Mouse (Mus musculus) frontal cortex, postnatal 10 days (tissue): ENCODE measurements around the gene Hemk1.
A peak's percentile ranks its signal among the peaks of the same experiment; 100 is the strongest.

Experiments used
- DNase-seq, 2 experiments: peaks; one replicate each; pipeline ENCODE4 v3.0.0; 2022; ENCODE audit warnings: low spot score in 2 of 2, mixed read lengths in 1 of 2

The Hemk1 gene

GRCm38 (mm10) chr9:107295616-107296015 lies 42.5 kb downstream of the Hemk1 start:
- DNase-seq = no peak

DNA sequence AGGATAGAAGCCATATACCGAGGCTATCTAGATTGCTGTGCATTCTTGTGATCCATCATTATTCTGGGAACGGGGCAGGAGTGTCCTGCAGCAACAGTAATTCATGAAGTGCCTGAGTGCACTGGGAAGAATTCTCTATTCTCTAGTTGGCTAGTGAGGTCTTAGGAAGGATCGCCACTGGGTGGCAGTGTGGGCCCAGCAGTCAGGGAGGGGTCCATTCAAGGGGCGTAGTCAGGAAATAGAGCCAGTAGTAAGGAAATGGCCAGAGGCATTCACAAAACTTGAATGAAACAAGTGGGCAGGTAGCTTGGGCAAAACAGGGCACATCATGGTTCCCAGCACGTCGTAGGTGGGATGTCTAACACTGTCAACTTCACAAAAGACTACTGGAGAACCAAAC lies 43.9 kb downstream of the Hemk1 start:
- peak in 1 of 2 experiments; percentile 75 for DNase-seq

DNA sequence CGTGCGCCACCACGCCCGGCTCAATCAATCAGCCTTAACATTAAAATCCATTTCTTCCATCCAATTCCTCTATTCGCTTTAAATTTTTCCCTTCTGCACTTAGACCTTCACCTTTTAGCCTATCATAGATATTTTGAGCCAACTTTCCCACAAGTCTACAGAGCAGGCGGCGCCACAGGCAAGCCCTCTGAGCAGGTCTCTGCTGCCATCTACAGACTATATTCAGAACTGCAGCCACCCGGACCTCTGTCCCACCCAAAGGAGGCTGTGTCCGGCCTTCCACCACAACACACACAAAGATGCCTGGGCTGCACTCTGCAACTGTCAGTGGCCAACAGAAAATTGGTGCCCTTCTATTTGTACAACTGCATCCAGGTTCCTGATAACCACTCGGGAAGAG lies 47.3 kb downstream of the Hemk1 start:
- DNase-seq = peak in 1 of 2 experiments; percentile 76

GRCm38 (mm10) chr9:107289211-107290076 lies 48.7 kb downstream of the Hemk1 start, which contains the start of gene Mapkapk3:
Gene Mapkapk3, minus strand, starts transcription at chr9:107289877.
- DNase-seq = peak; percentile 40 to 59

- no peak for DNase-seq
Measured at GRCm38 (mm10) chr9:107288711-107289110, 49.4 kb downstream of the Hemk1 start.

DNA sequence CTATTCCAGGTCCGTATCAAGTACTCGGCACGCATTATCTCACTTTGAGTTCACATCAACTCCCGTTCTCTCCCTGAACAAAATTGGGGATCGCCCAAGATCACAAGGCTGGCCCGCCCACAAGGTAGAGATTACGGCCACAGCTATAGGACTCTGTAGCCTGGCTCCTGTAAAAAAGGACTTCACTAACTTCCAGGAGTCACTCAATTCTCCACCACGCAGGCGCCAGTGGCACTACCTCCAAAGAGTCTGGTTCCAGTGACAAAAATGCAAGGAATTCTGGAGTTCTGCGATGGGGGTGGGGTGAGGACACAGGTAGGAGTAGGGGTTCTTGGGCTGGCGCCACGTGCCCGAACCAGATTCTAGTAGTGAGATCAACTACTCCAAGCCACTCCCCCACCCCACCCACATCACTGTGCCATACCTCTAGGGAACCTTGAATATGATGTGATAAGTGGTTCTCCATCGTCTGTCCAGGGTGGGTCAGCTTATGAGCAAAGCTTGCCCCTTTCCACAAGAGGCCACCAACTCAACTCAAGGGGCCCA lies 50.0 kb downstream of the Hemk1 start:
- DNase-seq = no peak

DNA sequence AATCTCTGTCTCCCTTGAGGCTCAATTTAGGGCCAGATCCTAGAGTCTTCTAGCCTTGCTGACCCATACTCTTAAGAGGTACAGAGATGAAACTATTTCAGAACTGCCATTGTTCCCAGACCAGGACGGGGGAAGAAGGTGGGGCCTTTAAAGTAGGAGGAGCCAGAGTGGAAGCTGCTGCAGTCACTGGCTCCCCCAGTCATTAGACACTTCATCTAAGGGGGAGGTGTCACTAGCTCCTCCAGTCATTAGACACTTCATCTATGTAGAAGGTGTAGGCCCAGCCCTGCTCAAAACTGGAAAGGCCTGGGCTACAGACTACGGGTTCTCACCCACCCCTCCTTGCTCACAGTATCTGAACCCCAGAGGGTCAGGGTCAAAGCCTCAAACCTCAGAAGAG lies 50.9 kb downstream of the Hemk1 start:
- DNase-seq = no peak

DNA sequence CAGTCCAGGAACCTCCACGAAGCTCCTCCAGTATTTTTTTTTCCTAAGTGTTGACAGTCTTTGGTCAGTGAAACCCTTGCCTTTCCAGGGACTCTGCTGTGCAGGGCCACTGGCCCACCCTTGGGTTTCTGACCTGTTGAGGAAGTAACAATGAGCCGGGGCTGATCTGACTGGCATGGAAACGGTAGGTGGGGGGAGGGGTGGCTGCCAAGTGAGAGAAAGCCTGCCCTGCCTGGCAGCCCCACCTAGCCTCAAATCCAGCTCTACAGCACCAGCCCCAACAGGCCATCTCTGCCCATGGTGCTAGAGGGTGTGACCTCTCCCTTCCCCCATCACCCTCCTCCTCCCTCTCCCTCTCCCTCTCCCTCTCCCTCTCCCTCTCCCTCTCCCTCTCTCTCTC lies 53.1 kb downstream of the Hemk1 start:
- no peak for DNase-seq

DNA sequence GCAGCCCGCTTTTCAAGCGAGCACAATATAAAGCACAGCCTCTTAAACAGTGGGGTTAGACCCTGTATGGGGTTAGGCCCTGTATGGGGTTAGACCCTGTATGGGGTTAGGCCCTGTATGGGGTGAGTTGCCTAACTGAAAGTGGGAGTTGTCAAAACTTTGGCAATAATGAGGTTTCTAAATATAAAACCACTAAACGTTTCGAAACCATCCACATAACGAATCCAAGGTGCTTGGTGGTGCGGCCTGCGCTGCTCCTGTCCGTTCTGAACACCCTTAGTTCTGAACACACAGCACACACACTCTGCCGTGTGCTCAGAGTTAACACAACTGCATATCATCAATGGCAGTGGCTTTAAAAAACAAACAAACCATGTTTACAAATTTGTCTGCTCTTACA lies 55.2 kb downstream of the Hemk1 start:
- DNase-seq = no peak

- DNase-seq = no peak
Measured at GRCm38 (mm10) chr9:107281241-107281987, 56.7 kb downstream of the Hemk1 start.

DNA sequence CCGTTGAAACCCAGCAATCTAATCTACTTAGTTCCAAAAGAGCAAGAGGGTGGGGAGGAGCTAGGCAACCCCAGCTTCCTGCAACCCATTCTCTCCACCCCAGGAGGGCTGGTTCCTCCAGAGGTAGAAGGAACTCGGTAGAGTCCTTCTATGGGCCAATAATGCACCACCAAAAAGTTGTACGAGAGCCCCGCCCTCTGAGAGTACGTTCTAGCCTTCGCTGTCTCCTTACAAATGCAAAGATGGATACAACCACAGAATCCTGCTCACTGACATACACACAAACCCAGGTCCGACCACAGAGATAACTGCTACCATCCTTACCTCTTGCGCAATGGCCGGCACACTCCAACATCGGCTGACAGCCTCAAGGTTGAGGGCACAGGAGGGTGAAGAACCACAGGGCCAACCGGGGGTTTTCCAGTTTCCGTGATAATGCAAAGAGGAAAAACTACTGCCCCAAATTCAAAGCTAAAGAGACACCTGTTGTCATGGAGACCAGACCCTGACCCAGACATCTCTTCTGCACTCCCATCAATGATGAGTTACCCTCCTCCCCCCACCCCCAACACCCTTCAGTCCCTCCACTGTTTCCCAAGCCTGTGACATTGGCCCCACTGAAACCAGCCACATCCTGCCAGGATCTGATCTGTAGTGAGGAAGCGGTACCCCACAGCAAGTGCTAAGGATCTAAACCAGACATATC lies 57.7 kb downstream of the Hemk1 start:
- DNase-seq = no peak

DNA sequence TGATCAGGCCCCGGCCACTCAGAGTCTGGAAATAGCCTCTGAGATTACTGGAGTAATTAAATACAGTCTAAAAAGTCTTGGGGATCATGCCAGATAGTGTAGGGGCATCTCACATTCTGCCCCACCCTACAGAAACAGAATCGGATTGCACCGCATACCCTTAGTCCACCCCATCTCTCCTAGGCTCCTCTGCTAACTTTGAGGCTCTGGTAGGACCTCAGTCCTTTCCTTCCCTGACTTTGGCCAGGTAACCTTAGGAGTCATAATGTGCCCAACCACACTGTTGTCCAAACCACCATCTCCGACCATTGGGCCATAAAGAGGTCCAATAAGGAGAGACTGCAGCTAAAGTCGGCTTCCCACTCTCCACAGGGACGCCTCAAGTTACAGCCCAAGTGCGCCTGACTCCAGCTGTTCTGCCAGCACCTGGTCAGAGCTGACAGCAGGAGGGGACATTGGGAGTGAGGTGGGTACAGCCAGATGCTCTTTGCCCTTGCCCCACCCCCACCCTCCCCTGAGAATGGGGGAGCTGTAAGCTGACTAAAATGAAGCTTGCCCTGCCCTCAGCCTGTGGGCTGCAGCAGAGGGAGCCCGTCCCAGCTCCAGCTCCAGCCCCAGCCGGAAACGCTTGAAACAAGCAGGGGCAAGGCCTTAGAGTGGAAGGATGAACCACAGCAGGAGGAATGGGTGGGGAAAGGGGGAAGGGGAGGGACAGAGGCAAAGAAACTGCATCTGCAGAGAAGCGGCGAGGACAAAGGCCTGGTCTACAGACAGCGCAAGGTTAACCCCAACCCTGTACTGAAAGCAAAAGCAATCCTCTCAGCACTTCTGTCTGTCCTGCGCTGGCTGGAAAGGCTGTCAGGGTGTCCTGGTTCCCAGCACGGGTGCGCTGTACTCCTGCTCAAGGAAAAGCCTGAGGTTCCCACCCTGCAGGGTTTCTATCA lies 58.5 kb downstream of the Hemk1 start:
- DNase-seq = no peak

DNA sequence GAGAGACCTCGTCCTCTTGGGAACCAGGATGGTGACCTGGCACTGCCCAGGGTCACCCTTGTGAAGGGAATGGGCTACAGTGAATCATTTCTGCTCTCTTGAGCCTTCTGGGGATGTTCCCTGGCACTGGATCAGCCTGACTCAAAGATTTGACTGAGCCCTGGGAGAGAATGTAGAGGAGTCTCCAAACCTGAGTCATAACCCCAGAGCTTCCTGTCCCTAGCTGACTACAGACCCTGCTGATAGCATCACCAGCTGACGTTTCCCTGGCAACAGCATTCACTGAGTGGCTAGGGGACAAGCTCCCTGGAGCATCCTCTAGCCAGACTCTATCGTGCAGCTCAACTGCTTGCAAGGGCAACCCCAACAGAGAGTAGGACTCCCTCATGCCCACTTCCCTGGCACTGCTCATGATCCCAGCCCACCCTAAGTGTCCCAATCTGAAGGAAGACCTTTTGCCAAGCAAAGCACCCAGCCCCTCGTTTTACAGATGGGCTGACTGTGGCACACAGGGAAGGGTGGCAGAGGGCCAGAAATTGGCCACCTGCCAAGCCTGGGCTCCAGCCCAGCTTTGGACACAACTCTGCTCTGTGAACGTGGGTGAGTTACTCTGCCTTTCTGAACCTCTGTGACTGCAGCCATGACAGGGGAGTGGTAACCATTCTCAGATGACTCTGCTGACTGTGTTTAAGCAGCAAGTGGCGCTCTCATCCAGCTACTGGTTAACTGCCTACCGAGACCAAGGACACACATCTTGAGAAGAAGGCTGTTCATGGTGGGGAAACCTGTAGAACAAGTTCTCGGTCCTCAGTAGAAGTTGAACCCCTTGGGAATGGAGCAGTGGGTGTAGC lies 59.4 kb downstream of the Hemk1 start:
- no peak for DNase-seq

- no peak for DNase-seq
Measured at GRCm38 (mm10) chr9:107278126-107278525, 60.0 kb downstream of the Hemk1 start.

DNA sequence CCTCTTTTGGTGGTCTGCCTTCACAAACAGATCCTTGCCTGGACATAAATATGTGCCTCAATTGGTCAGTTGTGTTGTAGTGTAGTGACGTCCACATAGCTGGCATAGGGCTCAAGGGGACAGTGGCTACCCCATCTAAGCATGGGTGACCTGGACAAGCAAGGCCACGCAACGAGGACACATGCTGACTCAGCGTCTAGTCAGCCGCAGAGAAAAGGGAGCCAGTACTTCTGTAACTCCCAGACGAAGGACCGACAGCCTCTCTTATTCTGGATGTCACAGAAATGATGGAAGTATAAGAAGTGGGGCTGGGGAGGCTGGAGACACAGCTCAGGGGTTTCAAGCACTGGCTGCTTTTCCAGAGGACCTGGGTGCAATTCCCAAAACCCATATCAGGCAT lies 60.5 kb downstream of the Hemk1 start:
- DNase-seq = no peak
